Mouse (Mus musculus) R1 (cell line): ENCODE measurements around the gene Gm7714.
A peak's percentile ranks its signal among the peaks of the same experiment; 100 is the strongest.

Source experiments
- DNase-seq: peaks from one replicate; pipeline ENCODE4 v3.0.0-alpha.2; 2018; ENCODE audit warnings: low read depth, low spot score

Gm7714 gene

DNA sequence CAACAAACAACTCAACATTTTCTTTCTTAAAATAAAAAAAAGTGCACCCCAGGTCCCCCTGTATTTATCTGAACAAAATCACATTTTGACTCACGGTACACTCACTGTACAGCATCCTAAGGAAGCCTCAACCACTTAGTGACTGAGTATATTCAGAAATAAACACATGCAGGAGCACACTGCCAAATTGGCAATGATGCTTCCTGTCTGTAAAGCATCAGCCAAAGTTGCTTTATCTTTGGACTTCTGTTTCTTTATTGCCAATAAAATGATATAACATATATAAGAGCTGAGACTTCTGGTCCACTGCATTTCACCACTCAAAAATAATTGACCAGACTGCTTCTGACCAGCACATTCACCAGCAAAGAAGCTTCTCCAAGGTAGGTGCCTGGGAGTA is at the start of gene Gm7714:
Gene Gm7714, plus strand, starts transcription at position 301 of the 400 bp plus-strand sequence.
- no peak for DNase-seq

DNA sequence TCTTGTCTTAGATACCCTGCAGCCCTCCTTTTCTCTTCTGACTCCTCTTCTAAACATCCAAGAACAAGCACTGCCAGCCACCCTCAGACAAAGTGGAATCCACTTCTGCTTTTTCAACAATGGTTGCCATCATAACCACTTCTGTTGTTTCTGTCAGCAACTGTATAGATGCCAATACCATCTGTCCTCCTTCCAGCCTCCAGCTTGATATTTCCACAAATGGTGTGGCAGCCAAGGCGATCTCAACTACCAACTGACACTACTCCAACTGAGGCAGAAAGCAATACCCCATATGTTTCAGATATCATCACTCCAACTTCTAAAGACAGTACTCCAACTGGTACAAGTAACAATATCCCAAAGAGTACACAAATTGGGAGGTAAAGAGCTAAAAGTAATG is 12.2 kb upstream of the Gm7714 start:
- DNase-seq = no peak

DNA sequence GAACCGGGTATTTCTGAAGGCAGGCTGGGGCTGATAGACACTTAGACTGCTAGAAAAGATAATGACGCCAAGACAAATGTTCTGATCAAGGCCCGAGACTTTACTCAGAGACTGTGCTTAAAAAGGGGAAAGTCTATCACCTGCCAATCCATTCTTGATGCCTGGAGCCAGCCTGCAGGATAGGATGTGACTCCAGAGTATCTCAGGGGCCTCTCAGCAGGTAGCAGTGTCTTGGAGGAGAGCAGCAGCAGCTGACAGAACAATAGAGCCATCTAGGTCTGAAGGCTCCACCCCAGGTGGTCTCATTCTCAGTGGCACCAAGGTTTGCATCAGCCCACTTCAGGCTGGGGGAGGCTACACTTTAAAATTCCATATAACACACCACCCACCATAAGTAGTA is 42.6 kb downstream of the Gm7714 start:
- peak; percentile 38 for DNase-seq

DNA sequence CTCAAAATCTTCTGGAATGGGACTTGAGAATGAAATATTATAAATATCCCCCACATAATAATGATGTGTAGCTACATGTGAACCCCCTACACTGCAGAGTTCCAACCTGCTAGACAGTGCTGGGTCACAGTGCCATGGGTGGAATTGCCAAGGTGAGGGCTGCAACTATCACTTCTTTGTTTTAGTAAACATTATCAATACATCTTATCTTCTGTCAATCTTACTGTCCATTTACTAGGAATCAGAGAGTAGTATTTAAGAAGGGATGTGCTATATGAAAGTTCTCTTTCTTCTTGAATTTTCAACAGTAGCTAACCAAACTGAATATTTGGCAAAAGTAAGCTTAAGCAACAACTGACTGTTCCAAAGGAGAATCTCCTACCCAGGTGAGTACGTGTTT is 48.3 kb downstream of the Gm7714 start, which contains the start of gene Prol1:
Gene Prol1, plus strand, starts transcription at position 301 of the 400 bp plus-strand sequence.
- DNase-seq = no peak
